Mouse (Mus musculus) megakaryocyte, embryonic 14.5 days (primary cell): ENCODE data around the gene Fam166a. TPM values are rescaled to one million over a fixed set of nuclear protein-coding genes. Genes with fewer than 3 reads are reported as not detected.
A peak's percentile ranks its signal among the peaks of the same experiment; 100 is the strongest.

Experiments
- H3K27me3 ChIP-seq: replicated peaks from 2 replicates; pipeline ENCODE3; 2012; ENCODE audit warnings: inconsistent platforms
- H3K36me3 ChIP-seq: replicated peaks from 2 replicates; pipeline ENCODE3; 2012; ENCODE audit warnings: low read length, inconsistent platforms, mixed read lengths
- H3K4me1 ChIP-seq: 2 replicates; pipeline ENCODE4 v1.6.1; 2012; ENCODE audit warnings: inconsistent platforms
- H3K4me3 ChIP-seq: replicated peaks from 2 replicates; pipeline ENCODE3; 2012; ENCODE audit warnings: moderate library complexity, mild to moderate bottlenecking, inconsistent platforms
- H3K9me3 ChIP-seq: 2 replicates; pipeline ENCODE4 v1.6.1; 2012; ENCODE audit warnings: inconsistent platforms
- FLI1 ChIP-seq: IDR thresholded peaks from 2 replicates; pipeline ENCODE4 v1.6.1; 2012; ENCODE audit warnings: low read length, inconsistent platforms, mixed read lengths
- GATA1 ChIP-seq: IDR thresholded peaks from 3 replicates; pipeline ENCODE4 v1.6.1; 2012; ENCODE audit warnings: mixed read lengths, low read length, inconsistent platforms, borderline replicate concordance
- polyA plus RNA-seq: library from polyadenylated mRNA; stranded (reverse); fragments of >175 nt; gene quantifications from 2 replicates; pipeline ENCODE4 v1.2.3, GENCODE M21; 2012; ENCODE audit warnings: low replicate concordance; ENCODE audit not compliant: insufficient read depth

The Fam166a gene
- polyA plus RNA-seq, 1 experiment = not detected

DNA sequence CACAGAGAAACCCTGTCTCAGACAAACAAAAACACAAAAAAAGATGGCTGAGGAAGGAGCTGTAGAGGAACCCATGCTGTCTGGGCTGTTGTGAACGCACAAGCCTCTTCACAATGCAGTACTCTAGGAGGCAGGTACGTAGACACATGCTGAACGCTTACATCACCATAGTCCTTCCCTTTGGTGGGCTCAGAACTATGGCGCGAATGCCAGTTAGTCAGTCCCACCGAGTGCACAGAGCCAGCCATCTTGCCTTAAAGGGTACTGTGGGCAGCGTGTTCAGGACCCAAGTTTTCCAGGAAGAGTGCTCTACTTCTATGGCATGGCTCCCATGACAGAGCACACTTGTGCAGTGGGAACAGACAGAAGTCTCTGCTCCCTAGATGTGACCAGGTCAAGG lies 34.0 kb upstream of the Fam166a start:
- Histone ChIP-seq H3K9me3 (no peaks in the 10 kb centered on the region), H3K27me3 (peaks cover 39% of the 10 kb centered on the region), H3K4me3 (peak overlapping the region; percentile 3), H3K4me1 (peaks cover 75% of the 10 kb centered on the region), H3K36me3 (peaks cover 14% of the 10 kb centered on the region)
- TF ChIP-seq GATA1 = no peak
- TF ChIP-seq FLI1 = no peak

- no peaks in the 10 kb centered on the region for H3K9me3 ChIP-seq
- H3K27me3 ChIP-seq = peaks cover 32% of the 10 kb centered on the region
- peaks cover 20% of the 10 kb centered on the region for H3K36me3 ChIP-seq
- peaks cover 65% of the 10 kb centered on the region for H3K4me1 ChIP-seq
- TF ChIP-seq GATA1 (no peak), FLI1 (no peak)
- H3K4me3 ChIP-seq = peak overlapping the region; percentile 90
Measured at GRCm38 (mm10) chr2:25185625-25186574, 32.6 kb upstream of the Fam166a start.

GRCm38 (mm10) chr2:25186575-25186930 lies 32.0 kb upstream of the Fam166a start:
- Histone ChIP-seq H3K4me1 (peaks cover 62% of the 10 kb centered on the region), H3K9me3 (no peaks in the 10 kb centered on the region), H3K36me3 (peaks cover 27% of the 10 kb centered on the region), H3K4me3 (peak overlapping the region; percentile 90), H3K27me3 (peaks cover 27% of the 10 kb centered on the region)
- TF ChIP-seq FLI1 (no peak), GATA1 (no peak)

DNA sequence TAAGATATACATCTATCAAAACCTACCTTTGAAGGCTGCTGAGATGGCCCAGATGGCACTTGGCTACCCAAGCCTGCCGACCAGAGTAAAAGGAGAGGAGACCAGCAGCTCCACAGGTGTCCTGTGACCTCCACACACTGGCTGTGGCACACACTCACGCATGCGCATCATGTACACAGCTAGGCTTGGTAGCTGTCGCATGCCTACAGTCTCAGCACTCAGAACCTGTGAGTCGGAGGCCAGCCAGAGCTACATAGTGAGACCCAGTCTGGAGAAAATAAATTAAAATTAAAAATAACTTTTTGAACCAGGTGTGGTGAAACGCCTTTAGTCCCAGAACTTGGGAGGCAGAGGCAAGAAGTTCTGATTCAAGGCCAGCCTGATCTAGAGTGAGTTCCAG lies 30.7 kb upstream of the Fam166a start:
- Histone ChIP-seq H3K27me3 (peaks cover 27% of the 10 kb centered on the region), H3K4me3 (no peak overlapping the region), H3K36me3 (peaks cover 35% of the 10 kb centered on the region), H3K4me1 (peaks cover 54% of the 10 kb centered on the region), H3K9me3 (no peaks in the 10 kb centered on the region)
- no peak for TF ChIP-seq GATA1
- TF ChIP-seq FLI1 = no peak

DNA sequence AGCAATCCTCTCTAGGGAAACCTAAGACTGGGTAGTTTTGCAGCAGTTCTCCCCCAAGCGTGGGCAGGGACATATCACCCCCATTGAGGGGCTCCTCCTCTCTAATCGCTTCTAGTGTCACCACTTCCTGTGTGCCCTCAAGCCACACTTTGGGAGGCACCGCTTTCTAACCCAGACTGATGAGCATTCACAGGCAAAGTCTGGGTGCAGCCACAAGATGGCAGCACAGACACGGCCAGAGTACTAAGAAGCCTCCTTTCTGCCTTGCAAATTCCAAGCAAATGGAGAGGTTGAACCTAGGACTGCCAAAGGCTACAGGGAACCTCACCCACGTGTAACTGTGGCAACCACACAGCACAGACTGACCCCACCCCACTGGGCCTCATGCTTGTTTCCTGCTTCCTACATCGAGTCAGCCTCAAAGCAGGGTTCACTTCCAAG lies 25.2 kb upstream of the Fam166a start:
- TF ChIP-seq GATA1 (no peak), FLI1 (no peak)
- Histone ChIP-seq H3K27me3 (no peaks in the 10 kb centered on the region), H3K4me1 (peaks cover 66% of the 10 kb centered on the region), H3K4me3 (peak overlapping the region; percentile 95), H3K36me3 (peaks cover 56% of the 10 kb centered on the region), H3K9me3 (no peaks in the 10 kb centered on the region)

DNA sequence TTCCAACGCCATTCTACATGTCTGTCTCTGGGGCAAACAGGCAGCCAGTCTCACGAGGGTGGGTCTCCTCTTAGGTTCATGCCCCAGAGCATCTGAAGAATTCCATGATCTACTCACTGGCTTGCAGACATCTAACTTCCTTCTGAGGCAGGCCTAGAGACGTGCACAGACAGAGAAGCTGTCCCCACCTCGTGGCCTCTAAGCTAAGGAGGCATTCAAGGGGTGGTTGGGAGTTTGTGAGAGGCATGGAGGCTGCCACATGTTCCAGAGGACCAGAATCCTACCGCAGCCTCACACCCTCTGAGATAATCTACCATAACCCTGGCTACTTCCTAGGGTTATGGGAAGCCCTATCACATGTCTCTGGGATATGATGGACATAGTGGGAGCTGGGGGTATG lies 24.5 kb upstream of the Fam166a start:
- Histone ChIP-seq H3K4me1 (peaks cover 73% of the 10 kb centered on the region), H3K9me3 (no peaks in the 10 kb centered on the region), H3K36me3 (peaks cover 63% of the 10 kb centered on the region)

GRCm38 (mm10) chr2:25194486-25195171 lies 23.9 kb upstream of the Fam166a start:
- Histone ChIP-seq H3K27me3 (no peaks in the 10 kb centered on the region), H3K9me3 (no peaks in the 10 kb centered on the region), H3K36me3 (peaks cover 69% of the 10 kb centered on the region), H3K4me1 (peaks cover 77% of the 10 kb centered on the region), H3K4me3 (peak overlapping the region; percentile 95)
- TF ChIP-seq FLI1 (0 out of 2 replicates have a peak, but pooled peaks have one; percentile 15), GATA1 (no peak)

More for the DNA sequence above, 24.5 kb upstream of the Fam166a start:
- Histone ChIP-seq H3K4me3 (peak overlapping the region; percentile 95), H3K27me3 (no peaks in the 10 kb centered on the region)
- no peak for TF ChIP-seq GATA1

- Histone ChIP-seq H3K36me3 (peaks cover 75% of the 10 kb centered on the region), H3K4me1 (peaks cover 86% of the 10 kb centered on the region), H3K27me3 (no peaks in the 10 kb centered on the region), H3K9me3 (no peaks in the 10 kb centered on the region), H3K4me3 (peak overlapping the region; percentile 95)
- no peak for TF ChIP-seq GATA1
- TF ChIP-seq FLI1 = no peak
Measured at GRCm38 (mm10) chr2:25195211-25196156, 23.1 kb upstream of the Fam166a start.

DNA sequence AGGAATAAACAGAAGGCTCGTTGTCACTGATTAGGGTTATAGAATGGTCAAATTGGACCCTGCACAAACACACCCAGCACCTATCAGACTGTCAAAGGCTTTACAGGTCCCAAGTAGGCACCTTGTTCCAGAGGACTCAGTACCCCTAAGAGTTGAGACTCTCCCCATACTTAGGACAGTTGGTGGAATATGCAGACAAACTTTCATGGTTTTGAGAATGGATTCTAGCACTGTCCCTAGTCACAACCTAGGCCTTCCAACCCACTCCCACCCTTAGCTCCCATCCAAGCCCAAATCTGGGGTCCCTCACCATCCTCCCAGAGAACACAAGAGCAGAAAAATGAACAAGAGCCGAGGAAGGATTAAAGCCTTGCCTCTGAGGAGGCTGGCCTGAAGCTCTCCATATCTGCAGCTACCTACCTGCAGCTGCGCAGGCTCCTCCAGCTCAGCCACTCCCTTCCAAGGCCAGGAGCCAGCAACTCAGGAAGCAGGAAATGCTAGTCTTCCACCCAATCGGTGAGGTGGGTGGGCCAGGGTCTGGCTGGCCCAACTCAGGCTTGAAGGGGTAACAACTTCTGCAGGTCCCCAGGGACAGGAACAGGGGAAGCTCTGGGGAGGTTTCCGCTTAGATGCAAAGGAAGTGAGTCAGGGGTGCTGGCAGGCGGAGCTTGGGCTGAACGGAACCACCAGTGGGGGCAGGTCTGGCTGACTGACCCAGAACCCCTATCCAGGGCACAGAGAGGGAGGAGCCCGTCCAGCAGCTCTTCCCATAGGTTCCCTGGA lies 22.2 kb upstream of the Fam166a start, which contains the start of gene Tor4a:
Tor4a (minus strand) TSS at position 715 of the 783 bp plus-strand sequence.
- Histone ChIP-seq H3K36me3 (peaks cover 75% of the 10 kb centered on the region), H3K4me3 (peak within 1 kb of the TSS; percentile 95), H3K4me1 (peaks cover 89% of the 10 kb centered on the region)

More for the DNA sequence above, 22.2 kb upstream of the Fam166a start, which contains the start of gene Tor4a:
- Histone ChIP-seq H3K27me3 (no peaks in the 10 kb centered on the region), H3K9me3 (no peaks in the 10 kb centered on the region)
- TF ChIP-seq FLI1 (no peak), GATA1 (no peak)
